Mouse (Mus musculus) regulatory T cell (primary cell): ENCODE measurements at regions not wholly inside any gene's neighbourhood (a gene's known extent, or its start where the extent isn't known, plus 50 kb on each side); places are given as distances from the start of the nearest gene placed in this dataset.

Source experiments
- in situ Hi-C: fragments of 300-600 bp; cut with MboI, MseI; formaldehyde crosslinking; loops from one replicate; pipeline ENCODE4 v1.15.1; 2025; ENCODE audit warnings: high pct_unique_total_duplicates

- in situ Hi-C loops, result no loop called here
Observed at GRCm38 (mm10) chr10:120624203-120624942, 148.1 kb upstream of the Hmga2 start.

GRCm38 (mm10) chr10:120616406-120617015, 140.2 kb upstream of the Hmga2 start:
- in situ Hi-C loops, result no loop called here

GRCm38 (mm10) chr10:120612351-120612750, 136.1 kb upstream of the Hmga2 start:
- in situ Hi-C loops, result no loop called here

- in situ Hi-C loops, result no loop called here
Observed at GRCm38 (mm10) chr10:120610076-120610475, 133.8 kb upstream of the Hmga2 start.

GRCm38 (mm10) chr10:120604506-120604905, 128.2 kb upstream of the Hmga2 start:
- in situ Hi-C loops, result no loop called here

GRCm38 (mm10) chr10:120603167-120603566, 126.9 kb upstream of the Hmga2 start:
- in situ Hi-C loops, result no loop called here

- in situ Hi-C loops, result no loop called here
Observed at GRCm38 (mm10) chr10:120600735-120601134, 124.5 kb upstream of the Hmga2 start.

GRCm38 (mm10) chr10:120599551-120599950, 123.3 kb upstream of the Hmga2 start:
- in situ Hi-C loops, result loop anchor here (5.0 kb wide), 1 partner anchor 48 kb away; no protein-coding TSS in a partner anchor

- in situ Hi-C loops, result loop anchor here (5.0 kb wide), 1 partner anchor 50 kb away; no protein-coding TSS in a partner anchor
Observed at GRCm38 (mm10) chr10:120597320-120597887, 121.1 kb upstream of the Hmga2 start.

- in situ Hi-C loops, result loop anchor here (5.0 kb wide), 1 partner anchor 52 kb away; no protein-coding TSS in a partner anchor
Observed at GRCm38 (mm10) chr10:120595145-120595544, 118.9 kb upstream of the Hmga2 start.

GRCm38 (mm10) chr10:120593876-120594275, 117.6 kb upstream of the Hmga2 start:
- in situ Hi-C loops, result no loop called here

GRCm38 (mm10) chr10:120589659-120590058, 113.4 kb upstream of the Hmga2 start:
- in situ Hi-C loops, result loop anchor here (10.0 kb wide), 1 partner anchor 285 kb away; no protein-coding TSS in a partner anchor

- in situ Hi-C loops, result loop anchor here (10.0 kb wide), 1 partner anchor 287 kb away; no protein-coding TSS in a partner anchor
Observed at GRCm38 (mm10) chr10:120587854-120588633, 111.8 kb upstream of the Hmga2 start.

- in situ Hi-C loops, result loop anchor here (10.0 kb wide), 1 partner anchor 288 kb away; no protein-coding TSS in a partner anchor
Observed at GRCm38 (mm10) chr10:120587179-120587578, 110.9 kb upstream of the Hmga2 start.

- in situ Hi-C loops, result loop anchor here (10.0 kb wide), 1 partner anchor 292 kb away; no protein-coding TSS in a partner anchor
Observed at GRCm38 (mm10) chr10:120582497-120582896, 106.2 kb upstream of the Hmga2 start.

GRCm38 (mm10) chr10:120581547-120581946, 105.3 kb upstream of the Hmga2 start:
- in situ Hi-C loops, result loop anchor here (10.0 kb wide), 1 partner anchor 293 kb away; no protein-coding TSS in a partner anchor

GRCm38 (mm10) chr10:120576886-120577285, 100.6 kb upstream of the Hmga2 start:
- in situ Hi-C loops, result loop anchor here (5.0 kb wide), 1 partner anchor 125 kb away; no protein-coding TSS in a partner anchor

- in situ Hi-C loops, result loop anchor here (5.0 kb wide), 1 partner anchor 126 kb away; no protein-coding TSS in a partner anchor
Observed at GRCm38 (mm10) chr10:120576148-120576547, 99.9 kb upstream of the Hmga2 start.

GRCm38 (mm10) chr10:120571340-120571739, 95.1 kb upstream of the Hmga2 start:
- in situ Hi-C loops, result no loop called here

- in situ Hi-C loops, result no loop called here
Observed at GRCm38 (mm10) chr10:120565992-120566391, 89.7 kb upstream of the Hmga2 start.

GRCm38 (mm10) chr10:120564859-120565258, 88.6 kb upstream of the Hmga2 start:
- in situ Hi-C loops, result no loop called here
